Mouse (Mus musculus) adrenal gland, adult 8-10 months (tissue): Measurements from ENCODE around the gene Myo18a. TPM values are rescaled to one million over a fixed set of nuclear protein-coding genes. Genes with fewer than 3 reads are reported as not detected.

Source experiments
- DNase-seq: peaks from one replicate; pipeline ENCODE4 v3.0.0; 2022
- total RNA-seq, 4 experiments: library from RNA; stranded (reverse); gene quantifications; 2 replicates each; pipeline ENCODE4 v1.2.4; 2022

Myo18a gene
- total RNA-seq, 4 experiments from 2014 or later = 61.9 to 158 (median 94.7) TPM

DNA sequence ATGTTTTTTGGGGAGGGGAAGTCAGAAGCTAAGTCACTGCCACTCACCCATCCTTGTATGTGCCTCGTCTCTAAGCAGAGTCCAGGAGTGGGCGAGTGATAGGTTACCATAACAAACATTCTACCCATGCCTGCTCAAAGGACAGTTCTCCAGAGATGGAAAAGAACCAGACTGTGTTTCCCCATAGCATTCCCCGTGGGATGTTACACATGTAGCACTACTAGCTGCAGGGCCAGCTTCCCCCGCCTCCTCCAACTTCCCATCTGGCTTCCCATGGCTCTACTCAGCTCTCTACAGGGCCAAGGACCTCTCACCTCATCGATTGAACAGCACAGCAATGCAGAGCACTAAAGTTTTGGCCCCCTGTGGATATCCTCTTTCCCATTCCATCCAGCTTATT is 32.2 kb downstream of the Myo18a start:
- no peak for DNase-seq

GRCm38 (mm10) chr11:77800491-77800868 is 37.4 kb downstream of the Myo18a start:
- no peak for DNase-seq

DNA sequence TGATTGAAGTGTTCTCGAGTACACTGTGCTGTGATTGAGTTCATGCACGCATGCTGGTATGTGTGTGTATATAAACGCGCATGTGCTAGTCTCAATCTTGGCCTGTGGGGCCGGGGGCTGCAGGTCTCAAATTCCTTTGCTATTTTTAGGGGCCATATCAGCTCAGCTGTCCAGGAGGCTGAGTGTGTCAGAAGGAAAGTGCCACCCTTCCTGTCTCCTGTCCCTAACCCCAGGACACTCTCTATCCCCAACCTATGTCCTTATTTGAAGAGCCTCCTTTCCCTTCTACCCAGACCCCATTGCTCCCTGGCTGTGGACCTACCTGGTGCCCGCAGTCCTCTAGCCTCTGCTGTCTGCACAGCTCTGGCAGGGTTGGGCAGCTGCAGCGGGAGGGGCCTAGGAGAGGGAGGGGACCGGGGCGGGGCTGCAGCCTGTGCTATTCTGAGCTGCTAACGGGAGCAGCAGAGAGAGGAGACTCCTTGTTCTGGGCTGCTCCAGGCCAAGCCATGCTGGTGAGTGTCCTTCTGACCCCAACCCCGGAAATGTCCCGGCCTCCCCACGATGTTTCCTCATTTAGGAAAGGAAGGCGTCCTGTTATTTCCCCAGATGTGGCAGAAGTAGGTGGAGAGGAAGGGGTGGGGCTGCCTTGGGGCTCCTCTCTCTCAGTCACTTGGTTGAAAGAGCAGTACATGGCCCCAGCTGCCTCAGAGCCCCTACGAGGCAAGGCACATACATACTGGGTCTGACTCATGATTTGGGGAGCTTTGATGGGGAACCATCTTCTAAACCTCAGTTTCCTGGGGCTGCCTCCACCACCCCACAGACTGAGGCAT is 38.0 kb downstream of the Myo18a start:
- DNase-seq = no peak

DNA sequence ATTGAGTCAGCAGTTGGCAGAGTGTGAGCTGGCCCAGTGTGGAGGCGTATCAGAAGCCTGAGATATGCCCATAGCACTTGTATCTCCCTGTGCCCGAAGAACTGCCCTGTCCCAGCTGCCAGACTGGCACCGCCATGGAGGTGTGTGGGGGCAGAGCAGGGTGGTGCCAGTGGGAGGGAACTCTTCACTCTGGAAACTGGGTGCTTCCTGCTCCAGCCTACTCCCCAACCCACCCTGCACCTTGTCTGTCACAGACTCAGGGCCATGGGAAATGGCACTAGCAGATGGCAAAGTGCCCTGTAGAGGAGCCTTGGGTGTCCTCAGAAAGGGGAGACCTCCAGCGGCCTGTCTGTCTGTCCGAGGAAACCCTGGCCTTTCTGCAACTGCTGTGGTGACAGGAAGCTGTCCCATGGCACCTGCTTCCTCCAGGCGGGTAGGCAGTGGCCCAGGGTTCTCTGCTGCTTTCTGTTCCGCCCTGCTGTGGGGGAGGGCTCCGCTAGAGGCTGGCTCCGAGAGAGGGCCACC is 39.4 kb downstream of the Myo18a start:
- no peak for DNase-seq

- DNase-seq = no peak
These were observed 43.2 kb downstream of the Myo18a start for GRCm38 (mm10) chr11:77806218-77806617.

DNA sequence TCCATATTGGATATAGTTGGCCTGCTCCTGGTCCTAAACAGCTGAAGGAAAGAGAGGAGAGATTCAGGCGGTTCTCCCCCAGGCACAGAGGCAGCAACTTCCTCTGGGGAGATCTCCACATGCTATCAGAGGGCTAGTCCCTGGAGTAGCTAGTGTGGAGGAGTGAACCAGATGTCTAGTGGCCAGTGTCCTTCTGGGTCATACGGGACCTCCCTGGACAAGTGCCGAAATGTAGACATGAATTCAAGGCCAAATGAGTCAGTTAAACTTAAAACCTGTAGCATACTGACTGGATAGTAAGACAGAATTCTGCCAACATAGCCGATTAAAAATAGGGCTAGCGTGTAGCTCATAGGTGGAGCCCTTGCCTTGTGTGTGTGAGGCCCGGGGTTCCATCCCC is 43.8 kb downstream of the Myo18a start:
- DNase-seq = no peak

GRCm38 (mm10) chr11:77808051-77808465 is 45.0 kb downstream of the Myo18a start:
- no peak for DNase-seq

DNA sequence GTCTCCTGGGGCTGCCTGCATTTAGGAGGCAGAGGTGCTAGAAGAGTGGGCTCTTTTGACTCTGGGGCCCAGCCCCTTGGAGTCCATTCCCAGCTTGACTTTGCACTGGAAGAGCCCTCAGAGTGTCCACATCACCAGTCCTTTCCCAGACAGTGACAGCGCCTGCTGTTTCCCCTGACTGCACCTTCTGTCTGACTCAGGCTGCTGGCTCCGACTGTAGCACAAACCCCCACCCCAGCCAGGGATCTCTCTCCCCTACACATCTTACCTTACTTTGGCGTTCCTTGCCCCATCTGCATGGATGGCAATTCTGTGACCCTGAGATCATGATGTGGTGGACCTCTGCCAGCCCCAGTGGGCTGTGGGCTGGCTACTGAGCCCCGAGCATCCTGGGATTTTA is 46.2 kb downstream of the Myo18a start:
- DNase-seq = no peak

- DNase-seq = no peak
These were observed 47.0 kb downstream of the Myo18a start for GRCm38 (mm10) chr11:77810018-77810417.

- DNase-seq = no peak
These were observed 50.9 kb downstream of the Myo18a start for GRCm38 (mm10) chr11:77813969-77814368.

DNA sequence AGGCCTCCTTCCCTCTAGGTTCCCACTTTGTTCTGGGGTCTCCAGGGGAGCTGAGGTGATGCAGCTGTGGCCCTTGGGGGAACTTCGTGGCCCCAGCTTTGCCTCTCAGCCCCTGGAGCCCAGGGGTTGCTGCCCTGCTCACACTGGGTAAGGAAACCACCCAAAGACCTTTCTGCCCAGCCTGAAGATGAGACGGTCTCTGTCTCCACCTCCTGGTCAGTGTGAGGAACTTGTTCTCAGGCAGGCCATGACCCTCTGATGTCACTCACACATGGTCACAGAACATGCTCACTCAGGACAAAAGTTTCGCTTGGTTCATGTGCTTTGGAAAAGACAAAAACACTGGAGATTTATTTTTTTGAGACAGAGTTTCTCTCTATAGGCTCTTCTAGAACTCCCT is 53.0 kb downstream of the Myo18a start:
- DNase-seq = no peak

DNA sequence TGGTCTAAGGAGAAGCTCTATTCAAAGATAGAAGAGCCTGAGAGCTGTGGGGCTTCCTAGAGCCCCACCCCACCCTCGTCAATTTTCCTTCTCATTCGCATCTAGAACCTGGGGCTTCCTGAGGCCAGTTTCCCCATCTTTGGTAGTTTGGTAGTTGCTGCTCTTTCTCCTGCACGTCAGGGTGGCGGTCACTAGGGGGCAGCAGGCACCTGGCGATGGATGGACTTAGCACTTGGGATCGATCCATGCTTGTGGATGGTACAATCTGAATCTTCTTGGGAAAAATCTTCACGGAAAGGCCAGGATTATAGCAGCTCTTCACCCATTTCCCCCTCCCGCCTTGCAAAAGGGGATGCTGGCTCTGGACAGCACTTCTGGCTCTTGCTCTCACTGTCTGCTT is 58.6 kb downstream of the Myo18a start:
- DNase-seq = no peak

- DNase-seq = no peak
These were observed 59.7 kb downstream of the Myo18a start for GRCm38 (mm10) chr11:77822781-77823180.

GRCm38 (mm10) chr11:77825853-77826252 is 62.8 kb downstream of the Myo18a start:
- DNase-seq = peak; percentile 78

- DNase-seq = no peak
These were observed 63.3 kb downstream of the Myo18a start for GRCm38 (mm10) chr11:77826311-77826710.

- DNase-seq = no peak
These were observed 64.4 kb downstream of the Myo18a start for GRCm38 (mm10) chr11:77827241-77827995.

DNA sequence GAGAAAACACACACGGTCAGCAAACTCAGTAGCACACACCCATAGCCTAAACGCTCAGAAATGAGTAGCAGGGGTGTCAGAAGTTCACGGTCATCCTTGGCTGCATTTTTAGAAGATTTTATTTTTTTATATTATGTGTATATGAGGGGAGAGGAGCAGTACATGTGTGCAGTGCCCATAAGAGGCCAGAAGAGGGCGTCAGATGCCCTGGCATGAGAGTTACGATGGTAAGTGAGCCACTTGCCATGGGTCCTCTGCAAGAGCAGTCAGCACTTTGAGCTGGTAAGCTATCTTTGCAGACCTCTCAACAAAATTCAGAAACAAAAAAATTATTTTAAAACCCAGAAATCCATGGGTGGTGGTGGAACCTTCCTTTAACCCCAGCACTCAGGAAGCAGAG is 65.1 kb downstream of the Myo18a start:
- DNase-seq = no peak

DNA sequence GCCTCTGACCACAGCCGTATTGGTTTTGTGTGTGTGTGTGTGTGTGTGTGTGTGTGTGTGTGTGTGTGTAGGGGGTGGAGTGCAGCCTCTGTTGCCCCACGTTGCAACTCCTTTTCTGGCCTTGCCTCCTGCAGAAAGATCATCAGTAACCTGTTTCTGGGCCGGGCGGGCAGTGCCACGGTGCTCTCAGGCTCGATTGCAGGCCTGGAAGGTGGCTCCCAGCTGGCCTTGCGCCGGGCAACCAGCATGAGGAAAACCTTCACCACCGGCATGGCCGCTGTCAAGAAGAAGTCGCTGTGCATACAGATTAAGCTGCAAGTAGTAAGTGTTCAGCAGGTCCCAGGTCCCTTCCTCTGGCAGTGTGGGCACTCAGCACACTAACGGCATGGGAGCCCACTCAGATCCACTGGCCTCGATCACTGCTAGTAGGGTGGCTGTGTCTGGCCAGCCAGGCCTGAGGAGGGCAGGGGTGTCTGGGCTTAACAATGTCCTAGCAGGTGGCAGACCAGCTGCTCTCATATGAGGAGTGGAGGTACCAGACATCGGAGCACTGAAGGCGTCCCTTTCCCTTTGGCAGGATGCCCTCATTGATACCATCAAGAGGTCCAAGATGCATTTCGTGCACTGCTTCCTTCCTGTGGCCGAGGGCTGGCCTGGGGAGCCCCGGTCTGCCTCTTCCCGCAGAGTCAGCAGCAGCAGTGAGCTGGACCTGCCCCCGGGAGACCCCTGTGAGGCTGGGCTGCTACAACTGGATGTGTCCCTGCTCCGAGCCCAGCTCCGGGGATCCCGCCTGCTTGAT is 66.2 kb downstream of the Myo18a start:
- no peak for DNase-seq

- DNase-seq = no peak
These were observed 67.8 kb downstream of the Myo18a start for GRCm38 (mm10) chr11:77830875-77831274.

DNA sequence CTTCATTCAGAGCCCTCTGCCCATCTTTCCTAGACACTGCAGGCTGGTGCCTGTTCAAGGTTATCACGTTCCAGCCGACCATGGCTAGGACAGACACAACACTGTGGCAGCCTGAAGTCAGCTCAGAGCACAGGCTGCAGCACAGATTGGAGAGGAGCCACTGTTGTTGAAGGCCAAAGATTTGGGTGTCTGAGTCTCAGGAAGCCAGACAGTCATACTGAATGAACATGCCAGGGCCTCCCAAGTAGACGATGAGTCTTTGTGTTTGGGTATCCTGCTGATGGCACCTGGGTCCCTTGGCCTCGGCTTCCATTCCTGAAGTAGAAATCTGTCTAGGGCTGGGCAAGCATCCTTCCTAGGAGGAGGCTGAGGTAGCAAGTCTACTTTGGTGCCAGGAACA is 69.5 kb downstream of the Myo18a start:
- DNase-seq = no peak

DNA sequence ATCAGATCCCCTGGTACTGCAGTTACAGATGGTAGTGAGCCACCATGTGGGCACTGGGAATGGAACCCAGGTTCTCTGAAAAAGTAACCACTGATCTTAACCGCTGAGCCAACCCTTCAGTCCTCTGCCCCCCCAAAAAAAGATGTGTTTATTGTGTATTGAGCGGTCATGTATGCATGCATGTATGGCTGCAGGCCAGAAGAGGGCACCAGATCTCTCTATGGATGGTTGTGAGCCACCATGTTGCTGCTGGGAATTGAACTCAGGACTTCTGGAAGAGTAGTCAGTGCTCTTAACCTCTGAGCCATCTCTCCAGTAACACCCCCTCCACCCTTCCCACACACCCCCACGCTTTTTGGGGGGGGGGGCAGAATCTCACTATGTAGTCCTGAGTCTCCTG is 72.1 kb downstream of the Myo18a start:
- DNase-seq = no peak

DNA sequence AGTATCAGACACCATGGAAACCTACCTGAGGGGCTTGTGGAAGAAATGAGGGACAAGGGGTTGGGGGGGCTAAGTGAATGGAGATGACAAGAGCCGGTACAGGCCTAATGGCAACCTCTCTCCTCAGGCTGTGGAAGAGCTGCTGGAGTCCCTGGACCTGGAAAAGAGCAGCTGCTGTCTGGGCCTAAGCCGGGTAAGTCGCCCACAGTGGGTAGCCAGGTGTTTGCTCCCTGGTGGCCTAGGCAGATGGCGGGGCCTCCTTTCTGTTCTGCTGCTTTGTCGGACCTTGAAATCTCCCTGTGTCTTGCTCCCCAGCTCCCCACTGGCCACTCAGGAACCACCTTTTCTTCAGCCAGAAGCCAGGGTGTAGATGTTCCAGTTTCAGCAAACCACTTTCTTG is 73.2 kb downstream of the Myo18a start:
- no peak for DNase-seq

GRCm38 (mm10) chr11:77836751-77837150 is 73.7 kb downstream of the Myo18a start:
- DNase-seq = no peak
